Mouse (Mus musculus) left cerebral cortex, adult 18-20 months (tissue): ENCODE data around the gene Dnajc16. TPM values are rescaled to one million over a fixed set of nuclear protein-coding genes. Genes with fewer than 3 reads are reported as not detected.
A peak's percentile ranks its signal among the peaks of the same experiment; 100 is the strongest.

Source experiments
- DNase-seq, 2 experiments: peaks; one replicate each; pipeline ENCODE4 v3.0.0; 2021 to 2022; ENCODE audit warnings: low spot score in 2 of 2, mixed read lengths in 1 of 2
- total RNA-seq, 2 experiments: library from RNA; stranded (reverse); gene quantifications; 2 replicates each; pipeline ENCODE4 v1.2.3; 2021

Gene Dnajc16
- total RNA-seq, 2 experiments from 2014 or later = 41.7 to 44.9 TPM

DNA sequence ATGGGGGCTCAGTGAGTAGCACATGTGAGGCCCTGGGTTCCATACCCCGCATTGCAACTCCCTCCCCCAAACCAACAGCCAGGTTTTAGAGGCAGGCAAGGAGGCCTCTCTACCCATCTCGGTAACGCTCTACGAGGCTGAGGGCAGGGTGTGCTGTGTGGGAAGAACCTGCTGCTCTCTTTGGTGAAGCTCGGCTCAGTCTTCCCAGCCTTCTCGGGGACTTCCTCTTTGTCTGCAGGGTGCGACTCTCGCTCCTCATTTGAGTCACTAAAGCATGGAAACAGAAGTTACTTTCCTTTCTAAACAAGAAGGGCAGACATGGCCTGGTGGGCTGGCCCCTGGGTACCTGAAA lies 24.4 kb downstream of the Dnajc16 start:
- peak in 1 of 2 experiments; percentile 12 for DNase-seq

DNA sequence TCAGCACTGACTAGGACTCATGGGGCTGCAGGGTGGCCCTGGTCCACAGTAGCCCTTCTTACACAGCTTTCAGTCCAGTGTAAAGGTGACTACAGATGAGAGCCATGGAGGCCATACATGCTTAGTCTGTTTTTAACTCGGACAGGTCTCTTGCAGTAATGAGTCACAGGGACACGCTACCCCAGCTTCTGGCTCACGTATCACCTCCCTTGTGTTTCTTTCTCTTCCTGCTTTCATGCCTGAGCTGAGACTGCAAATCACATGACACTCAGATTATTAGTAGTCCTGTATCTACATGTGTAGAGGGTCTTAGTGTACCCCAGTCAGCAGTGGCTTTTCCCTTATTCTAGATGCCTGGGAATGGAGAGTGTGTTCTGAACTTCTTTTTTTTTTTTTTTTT lies 25.7 kb downstream of the Dnajc16 start:
- DNase-seq = no peak

DNA sequence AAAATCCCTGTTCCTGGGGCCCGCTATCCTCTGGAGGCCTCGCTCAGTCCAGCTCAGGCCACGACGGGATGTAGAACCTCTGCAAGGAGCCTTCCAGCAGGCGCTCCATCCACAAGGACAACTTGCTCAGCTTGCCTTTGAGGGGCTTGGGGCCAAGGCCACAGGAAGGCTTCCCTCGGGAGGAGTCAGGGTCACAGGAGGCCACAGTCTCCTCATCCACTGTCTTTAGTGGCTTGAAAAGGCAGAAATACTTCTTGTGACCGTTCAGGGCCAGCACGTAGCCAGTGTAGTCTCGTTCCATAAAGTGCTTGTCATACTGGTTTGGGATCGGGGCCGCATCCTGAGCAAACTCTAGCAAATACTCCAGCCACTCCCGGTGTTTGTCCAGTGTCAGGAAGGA lies 27.3 kb downstream of the Dnajc16 start:
- no peak for DNase-seq

DNA sequence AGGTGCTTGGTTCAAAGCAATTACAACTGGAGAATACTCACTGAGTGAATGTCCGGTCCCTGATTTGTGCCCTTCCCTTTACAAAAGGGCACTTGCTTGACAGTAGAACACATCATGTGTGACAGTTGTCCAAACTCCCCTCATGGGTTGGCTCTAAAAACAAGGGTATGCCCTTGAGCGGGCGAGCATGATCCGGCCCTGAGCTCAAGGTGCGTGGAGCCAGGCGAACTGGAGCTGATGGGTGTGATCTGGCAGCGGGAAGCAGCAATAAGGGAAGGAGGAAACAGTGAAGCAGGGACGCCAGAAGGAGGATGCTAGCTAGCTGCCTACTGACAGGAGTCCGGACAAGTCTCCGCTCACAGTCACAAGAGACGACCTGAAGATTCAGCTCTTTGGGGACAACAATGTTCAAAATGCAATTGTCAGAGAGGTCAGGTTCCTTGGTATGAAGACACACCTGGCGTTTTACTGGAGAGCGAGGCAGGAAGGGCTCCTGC lies 28.6 kb downstream of the Dnajc16 start:
- no peak for DNase-seq

DNA sequence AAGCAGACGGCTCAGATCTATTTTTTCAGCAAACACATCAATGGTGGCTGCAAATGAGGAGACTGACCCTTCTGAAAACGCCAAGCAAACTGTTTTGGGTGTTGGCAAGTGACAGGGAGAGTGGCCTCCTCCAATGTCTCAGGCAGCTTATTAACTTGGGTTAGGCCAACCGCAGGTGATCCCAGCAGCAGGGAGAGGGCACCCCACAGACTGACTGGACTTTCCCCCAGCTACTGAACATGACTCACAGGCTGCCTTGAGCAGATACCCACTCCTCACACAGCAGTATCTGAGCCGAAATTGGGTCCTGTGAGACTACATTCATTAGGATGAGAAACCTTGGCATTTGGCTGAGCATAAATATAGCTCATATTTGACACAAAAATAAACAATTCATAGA lies 29.8 kb downstream of the Dnajc16 start:
- no peak for DNase-seq

DNA sequence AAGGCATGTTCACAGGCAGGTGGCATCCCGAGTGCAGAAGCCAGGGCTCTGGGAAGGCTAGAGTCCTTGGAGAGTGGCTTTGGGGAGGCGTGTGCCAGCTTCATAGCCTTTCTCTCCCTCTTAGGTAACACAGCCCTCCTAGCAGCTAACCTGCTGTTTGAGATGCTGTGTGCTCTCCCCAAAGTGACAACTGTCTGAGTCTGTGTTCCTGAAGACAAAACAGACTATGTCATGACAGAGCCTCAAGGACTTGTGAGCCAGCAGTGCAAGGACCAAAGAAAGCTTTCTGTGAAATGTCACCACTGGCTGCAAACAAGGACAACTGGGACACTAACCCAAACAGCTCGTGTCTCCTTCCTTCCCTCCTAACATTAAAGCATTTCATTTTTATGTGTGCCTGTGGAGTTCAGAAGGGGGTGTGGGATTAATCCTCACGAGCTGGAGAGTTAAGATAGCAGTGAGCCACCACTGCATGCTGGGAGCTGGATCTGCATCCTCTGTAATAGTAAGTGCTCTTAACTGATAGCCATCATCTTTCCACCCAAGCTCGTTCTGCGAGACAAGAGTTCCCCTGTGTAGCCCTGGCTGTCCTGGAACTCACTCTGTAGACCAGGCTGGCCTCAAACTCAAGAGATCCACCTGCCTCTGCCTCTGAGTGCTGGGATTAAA lies 31.7 kb downstream of the Dnajc16 start:
- no peak for DNase-seq

DNA sequence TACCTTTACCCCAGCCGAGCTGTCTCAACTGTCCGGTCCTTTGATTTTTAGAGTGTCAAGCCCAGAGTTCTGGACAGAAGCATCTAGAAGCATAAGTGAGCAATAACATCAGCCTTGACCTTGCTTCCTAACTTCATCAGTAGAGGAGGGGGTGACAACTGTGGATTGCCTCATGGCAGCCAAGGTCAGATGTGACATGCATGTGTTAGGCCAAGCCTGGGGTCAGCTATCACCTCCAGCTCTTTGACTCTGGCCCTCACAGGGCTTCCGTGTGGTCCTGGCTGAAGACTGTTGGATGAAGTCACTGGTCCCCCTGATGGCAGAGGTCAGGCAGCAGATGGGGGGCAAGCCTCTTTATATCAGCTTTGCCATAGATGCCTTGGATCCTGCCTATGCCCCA lies 33.6 kb downstream of the Dnajc16 start:
- no peak for DNase-seq

DNA sequence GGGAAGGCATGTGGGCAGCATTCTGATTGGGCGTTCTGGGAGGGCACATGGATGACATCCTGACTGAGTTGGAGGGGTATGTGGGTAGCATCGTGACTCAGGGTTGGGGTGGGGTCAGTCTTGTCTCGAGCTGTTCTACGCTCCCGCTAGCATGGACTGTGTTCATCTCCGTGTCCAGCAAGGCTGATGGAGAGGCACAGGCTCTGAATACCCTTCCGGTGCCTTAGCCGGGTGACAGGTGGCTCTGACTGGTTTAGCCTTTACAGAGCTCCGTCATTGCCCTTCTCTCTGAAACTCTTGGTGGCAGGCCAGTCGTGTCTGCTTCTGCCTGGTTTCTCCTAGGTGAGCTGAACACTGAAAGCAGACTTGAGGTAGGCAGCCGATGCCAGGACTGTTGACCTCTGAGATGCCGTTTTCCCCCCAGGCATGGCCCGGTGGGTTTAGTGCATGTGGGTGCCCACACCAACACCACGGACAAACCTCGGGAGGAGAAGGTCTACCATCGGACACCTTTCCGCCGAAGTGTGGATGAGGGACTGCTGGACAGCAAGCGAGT lies 35.3 kb downstream of the Dnajc16 start:
- DNase-seq = peak in 1 of 2 experiments; percentile 8

DNA sequence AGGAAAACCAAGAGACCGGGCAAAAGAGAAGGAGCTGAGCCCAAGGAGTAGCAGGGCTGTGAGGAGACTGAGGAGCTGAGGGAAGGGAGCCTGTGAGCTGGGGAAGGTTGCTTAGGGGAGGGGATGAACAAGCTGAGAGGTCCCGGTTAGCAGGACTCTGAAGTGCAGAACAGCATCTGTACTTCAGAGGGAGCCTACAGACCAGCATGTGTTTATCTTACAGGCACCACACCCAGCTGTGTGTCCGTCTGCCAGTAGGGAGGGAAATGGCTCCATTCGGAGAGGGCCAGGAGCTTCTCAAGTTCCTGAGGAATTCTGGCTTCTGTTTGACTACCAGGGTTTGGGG lies 38.7 kb downstream of the Dnajc16 start:
- no peak for DNase-seq

DNA sequence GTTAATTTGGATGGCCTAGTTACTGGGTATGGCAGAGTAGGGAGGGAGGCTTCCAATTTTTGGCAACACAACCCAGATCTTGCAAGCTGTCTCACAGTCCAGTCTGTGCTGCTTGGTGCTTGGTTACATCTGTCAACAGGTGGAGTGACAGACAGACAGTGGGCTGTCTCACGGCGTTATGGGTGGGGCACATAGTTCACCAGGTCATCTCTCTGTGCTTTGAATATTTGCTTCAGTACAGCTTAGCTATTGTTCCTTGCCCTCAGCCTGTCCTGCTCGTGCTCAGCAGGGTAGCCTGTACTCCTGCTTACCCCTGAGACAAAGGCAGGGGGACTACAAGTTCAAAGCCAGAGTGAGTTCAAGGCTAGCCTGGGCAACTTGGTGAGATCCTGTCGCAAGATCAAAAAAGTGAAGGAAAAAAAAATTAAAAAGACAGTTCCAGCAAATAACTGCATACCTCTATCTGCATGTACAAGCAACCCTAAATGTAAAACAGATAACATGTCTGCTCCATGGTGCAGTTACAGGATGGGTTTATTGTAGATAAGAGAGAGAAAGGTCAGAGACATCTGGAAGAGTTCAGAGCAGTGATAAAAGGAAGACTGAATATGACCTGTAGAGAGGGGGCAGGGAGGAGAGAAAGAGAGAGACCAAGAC lies 39.2 kb downstream of the Dnajc16 start:
- no peak for DNase-seq

DNA sequence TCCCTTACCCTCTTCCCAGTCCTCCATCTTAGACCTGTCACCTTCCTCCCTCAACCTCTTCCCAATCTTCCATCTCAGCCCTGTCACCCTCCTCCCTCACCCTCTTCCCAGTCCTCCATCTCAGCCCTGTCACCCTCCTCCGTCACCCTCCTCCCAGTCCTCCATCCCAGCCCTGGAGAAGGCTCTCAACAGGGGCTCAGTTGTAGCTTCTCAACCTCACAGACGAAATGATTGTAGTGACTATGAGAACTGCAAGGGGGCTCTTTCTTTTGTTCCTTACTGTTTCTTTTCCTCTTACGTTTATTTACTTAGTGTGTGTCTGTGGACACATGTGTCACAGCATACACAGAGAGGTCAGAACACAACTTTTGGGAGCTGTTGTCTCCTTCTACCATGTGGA lies 39.9 kb downstream of the Dnajc16 start:
- DNase-seq = no peak

DNA sequence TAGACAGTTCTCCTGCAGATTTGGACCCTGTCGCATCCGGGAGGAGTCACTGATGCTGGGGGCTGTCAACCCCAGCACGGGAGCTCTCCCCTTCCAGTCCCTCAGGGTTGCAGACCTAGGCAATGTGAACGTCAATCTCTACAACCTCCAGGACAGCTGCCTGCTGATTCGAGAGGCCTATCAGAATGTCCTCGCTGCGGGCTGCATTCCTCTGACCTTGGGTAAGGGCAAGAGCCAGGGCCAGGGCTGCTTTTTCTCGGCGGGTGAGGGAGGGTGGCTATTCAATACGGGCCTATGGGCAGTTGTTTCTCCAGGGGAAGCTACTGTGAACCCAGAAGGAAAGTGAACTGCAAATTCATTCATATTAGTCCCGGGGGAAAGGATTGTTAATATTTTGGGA lies 41.2 kb downstream of the Dnajc16 start:
- DNase-seq = no peak

DNA sequence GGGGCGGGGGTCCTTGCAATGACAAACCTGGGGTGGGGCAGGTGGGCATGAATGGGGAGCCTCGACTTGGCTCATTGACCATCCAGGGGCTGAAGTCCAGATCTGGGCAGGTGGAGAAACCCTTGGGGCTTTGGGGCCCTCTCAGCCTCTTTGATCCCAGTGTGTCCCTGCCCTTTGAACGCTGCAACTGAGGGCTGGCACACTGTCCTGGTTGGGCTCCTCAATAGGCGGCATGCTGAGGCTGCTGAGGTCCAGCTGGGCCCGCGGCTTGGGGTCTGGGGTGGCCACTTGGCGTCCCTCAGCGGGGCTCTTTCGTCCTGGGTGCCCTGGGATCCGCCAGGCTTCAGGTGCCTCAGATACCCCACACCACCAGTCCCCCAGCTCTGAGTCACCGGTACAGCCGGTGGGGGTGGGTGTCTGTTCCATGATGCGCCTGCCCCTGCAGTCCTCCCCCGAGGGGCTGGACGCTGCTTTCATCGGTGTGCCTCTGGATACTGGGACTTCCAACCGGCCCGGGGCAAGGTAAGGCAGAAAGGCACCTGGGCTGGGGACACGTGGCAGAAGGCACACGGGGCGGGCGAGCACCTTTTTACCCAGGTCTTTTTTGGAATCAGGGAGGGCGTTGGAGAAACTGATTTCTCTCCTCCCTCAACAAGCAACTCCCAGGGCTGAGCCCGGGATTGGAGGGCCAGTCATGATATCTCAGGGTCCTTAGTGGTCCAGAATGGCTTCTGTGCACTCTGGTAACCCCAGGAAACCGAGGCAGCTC lies 44.0 kb downstream of the Dnajc16 start, which contains the start of gene Agmat:
TSS of gene Agmat (plus strand) at position 95 of the 769 bp plus-strand sequence.
- DNase-seq = no peak

DNA sequence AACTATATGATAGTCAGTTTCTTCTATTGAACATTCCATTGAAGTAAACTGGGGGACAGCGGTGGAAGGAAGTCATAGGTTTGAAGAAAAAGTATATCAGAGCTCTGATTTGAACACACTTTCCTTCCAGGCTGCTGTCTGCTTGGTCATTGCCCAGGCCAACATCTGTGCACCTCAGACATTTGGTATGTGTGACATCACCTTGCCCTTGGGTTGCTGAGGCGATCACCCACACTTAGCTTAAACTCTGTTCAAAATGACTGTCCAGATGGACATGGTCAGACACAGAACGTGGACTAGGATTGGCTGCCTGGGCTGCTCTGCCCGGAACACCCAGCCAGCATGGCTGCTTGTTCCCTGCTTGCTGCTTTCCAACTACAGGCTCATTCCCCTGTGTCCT lies 48.4 kb downstream of the Dnajc16 start:
- DNase-seq = no peak

DNA sequence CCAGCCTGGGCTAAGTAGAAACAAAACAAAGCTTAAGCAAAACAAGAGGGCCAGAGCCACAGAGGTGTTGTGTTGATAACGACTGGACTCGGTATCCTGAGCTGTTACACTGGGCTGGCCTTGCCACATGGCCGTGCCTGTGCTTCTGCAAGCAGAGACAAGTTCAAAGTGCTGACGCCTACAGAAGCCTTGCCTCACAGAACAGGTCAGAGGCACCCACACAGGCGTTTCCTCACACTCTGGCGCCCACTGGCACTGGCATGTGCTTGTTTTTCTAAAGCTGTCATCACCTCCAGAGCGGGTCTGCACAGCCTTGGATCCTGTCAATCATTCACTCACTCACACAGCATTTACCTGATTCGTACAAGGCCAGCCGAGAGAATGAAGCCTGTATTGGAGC lies 48.9 kb downstream of the Dnajc16 start:
- DNase-seq = no peak

DNA sequence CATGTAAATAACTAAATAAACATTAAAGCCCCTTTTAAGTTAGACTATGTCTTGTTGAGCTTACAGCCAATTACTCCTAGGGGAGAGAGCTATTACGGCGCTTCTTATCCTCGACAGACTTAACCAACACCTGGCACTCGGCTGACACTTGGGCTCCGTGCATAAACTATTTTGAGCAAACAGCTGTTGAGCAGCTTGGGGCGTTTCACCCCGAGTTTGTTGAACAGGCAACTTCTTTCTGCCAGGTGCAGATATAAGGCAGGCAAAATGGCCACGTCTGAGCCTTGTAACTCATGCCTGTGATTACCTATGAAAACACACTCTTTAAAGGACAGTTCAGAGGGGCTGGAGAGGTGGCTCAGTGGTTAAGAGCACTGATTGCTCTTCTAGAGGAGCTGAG lies 52.7 kb downstream of the Dnajc16 start:
- DNase-seq = no peak

DNA sequence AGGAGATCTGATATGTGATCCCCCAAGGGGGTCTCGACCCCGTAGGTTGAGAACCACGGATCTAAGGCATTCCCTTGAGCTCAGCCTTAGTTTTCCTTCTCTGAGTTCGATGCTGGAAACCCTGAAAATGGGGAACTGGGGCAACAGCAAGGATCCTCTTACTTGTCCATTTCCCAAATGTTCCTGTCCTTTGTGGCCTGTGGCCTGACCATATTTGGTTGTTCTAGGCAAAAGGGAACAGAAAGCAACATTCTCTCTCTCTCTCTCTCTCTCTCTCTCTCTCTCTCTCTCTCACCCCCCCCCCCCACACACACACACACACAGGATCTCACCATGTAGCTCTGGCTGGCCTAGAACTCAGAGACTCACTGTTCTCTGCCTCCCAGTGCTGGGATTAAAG lies 53.9 kb downstream of the Dnajc16 start:
- no peak for DNase-seq

DNA sequence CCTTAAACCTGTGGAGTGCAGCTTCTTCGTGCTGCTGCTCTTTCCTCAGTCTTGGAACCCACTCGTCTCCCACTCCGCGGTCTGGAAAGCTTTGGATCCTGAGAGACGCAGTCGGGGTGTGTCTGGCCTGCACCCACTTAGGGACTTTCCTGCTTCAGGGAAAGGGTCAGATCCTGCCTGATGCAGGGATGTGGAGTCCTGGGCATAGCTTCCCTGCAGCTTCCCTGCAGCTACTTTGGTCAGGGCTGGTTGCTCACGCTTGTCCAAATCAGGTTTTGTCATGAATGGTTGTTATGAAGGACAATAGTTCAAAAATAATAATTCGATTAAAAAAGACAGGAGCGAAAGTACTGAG lies 55.5 kb downstream of the Dnajc16 start:
- no peak for DNase-seq

DNA sequence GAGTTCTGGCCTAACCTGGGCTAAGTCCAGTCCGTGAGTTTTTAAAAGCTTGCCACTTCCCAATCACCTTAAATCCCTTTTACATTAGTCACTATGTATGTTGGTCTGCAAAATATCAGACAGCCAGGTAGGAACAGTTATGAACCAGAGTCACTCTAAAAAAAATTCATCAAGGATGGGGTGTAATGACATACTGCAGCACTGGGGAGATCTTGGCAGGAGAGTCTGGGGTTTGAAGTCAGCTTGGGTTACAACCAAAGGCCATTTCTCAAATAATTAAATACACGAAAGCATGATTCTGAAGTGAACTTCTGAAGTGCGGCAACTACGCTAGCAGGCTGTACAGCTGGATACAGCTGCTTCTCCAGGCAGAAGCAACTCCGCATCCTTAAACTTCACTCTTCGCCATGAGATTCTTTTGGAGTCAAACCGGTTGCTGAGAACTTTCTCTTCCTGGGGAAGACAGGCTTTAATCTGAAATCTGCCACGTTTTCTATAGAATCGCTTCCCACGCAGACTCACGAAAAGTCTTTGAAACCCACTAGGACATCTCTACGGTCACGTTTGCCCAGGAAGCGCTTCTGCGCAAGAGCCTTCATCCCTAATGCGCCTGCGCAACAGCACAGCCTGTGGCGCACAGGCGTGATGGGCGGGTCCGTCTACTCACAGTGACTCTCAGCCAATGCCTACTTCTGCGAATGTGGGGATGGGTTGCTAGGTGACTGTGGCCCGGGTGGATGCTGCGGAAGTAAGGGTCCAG lies 56.1 kb downstream of the Dnajc16 start:
- peak; percentile 91 to 95 for DNase-seq

DNA sequence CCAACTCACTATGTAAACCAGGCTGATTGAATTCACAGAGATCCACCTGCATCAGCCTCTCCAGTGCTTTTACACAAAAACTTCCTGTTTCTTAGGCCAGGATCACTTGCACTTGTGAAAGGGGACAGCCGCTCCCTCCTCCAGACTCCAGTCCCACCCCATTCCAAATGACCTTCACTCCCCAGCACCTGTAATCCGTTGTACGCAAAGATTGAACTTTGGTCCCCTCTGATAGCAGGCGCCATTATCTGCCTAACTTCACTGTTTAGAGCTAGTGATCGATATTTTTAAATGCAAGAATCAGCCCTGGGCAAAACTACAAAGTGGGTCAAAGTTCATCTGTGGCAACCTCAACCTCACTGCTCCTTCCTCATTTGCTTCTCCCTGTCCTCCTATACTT lies 59.0 kb downstream of the Dnajc16 start:
- DNase-seq = no peak

DNA sequence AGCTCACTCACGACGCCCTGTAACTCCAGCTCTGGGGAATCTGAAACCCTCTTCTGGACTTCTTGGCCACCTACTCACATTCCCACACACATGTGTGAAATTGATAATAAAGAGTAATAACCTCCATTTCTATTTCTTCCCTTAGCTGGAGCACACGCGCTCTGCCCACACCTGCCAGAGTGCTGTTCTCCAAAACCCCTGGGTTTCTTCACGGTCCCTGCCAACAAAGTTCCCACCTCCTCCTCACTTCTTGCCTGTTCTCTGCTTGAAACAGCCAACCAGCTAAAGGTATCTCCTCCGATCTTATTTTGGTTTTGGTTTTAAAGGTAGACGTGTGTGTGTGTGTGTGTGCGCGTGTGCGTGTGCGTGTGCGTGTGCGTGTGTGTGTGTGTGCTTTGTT lies 60.3 kb downstream of the Dnajc16 start:
- DNase-seq = peak; percentile 25 to 33
